Mouse (Mus musculus): Measurements from ENCODE around the gene Nrxn2. TPM values are rescaled to one million over a fixed set of nuclear protein-coding genes. Genes with fewer than 3 reads are reported as not detected.

Nrxn2 gene
- 4.1 and 5.0 TPM in 2 replicates for polyA plus RNA-seq (2014; fragmentation: Nextera tagmentation; extraction: Ambion mirVana)

DNA sequence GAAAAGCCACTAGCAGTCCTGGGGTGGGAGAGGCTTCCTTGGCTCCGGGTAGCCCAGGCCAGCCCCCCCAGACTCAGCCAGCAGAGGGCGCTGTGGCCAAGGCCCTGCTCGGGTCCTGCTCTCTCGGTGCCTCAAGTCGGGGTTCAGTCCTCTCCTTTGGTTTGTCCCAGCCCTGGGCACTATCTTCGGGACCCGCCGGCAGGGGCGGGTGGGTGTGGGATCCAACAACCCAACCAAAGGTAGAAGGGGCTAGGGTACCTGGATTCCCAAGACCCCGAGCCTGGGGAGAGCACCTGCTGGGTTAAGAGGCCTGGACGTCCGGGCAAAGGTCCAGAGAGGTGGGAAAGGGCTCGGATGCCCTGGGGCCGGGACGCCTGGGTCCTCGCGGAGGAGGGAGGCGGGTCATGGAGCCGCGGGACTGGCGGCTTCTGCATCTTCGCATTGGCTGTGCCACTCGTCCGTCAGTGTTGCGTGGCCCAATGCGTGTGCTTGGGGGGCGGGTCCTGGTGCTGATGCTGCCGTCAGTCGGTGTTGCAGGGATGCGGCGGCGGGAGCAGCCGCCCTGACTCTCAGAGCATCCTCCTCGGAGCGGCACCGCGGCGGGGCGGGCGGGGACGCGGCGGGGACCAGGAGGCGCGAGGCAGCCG is at the start of gene Nrxn2:
TSS of gene Nrxn2 (plus strand) at position 499 of the 647 bp plus-strand sequence.
- peaks cover 28% of the 10 kb centered on the region for H3K27me3 ChIP-seq (ENCODE audit: control insufficient read depth, insufficient read depth, low read length)

DNA sequence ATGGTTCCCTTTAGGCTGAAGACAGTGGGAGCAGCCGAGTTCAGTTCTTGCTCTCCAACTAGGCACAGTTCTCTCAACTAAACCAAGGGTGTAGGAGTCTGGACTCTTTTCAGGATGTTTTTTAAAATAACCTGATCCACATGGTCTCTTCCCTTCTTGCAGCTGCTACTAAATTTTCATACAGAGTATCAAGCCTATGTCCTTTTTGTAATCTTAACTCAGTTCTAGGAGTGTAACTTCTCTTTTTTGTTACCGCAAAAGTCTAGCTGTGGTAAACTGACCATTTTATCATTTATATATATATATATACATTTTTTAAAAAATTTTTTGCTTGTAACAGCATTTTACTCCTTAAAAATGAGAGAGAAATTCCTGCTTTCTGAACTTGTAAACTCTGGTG is 48.4 kb upstream of the Nrxn2 start:
- Histone ChIP-seq H3K9ac (replicated peaks; ENCODE audit: low read length) (no peak overlapping the region), H3K4me3 (ENCODE audit: low read depth, low read length) (no peak overlapping the region), H3K4me2 (ENCODE audit: low read depth, low read length) (no peak overlapping the region), H3K4me1 (ENCODE audit: control insufficient read depth, insufficient read depth, low read length) (no peaks in the 10 kb centered on the region), H3K27ac (replicated peaks; ENCODE audit: low read depth, low read length) (no peak overlapping the region), H3K9me3 (replicated peaks; ENCODE audit: control insufficient read depth, low read length) (no peaks in the 10 kb centered on the region), H3K36me3 (replicated peaks; ENCODE audit: control insufficient read depth, insufficient read depth, low read depth, low read length) (peaks cover 47% of the 10 kb centered on the region), H3K27me3 (ENCODE audit: control insufficient read depth, insufficient read depth, low read length) (no peaks in the 10 kb centered on the region)
- no peak for DNase-seq (ENCODE audit: low spot score)
- WGBS: 85% methylated on average over 2 of the region's 2 CpGs
- ATAC-seq (replicated peaks; ENCODE audit: insufficient number of reproducible peaks, low FRiP score, low TSS enrichment, low read depth): no peak

More for the DNA sequence above, at the start of gene Nrxn2:
- Histone ChIP-seq H3K36me3 (replicated peaks; ENCODE audit: control insufficient read depth, insufficient read depth, low read depth, low read length) (no peaks in the 10 kb centered on the region), H3K9ac (replicated peaks; ENCODE audit: low read length) (peak within 1 kb of the TSS; percentile 48), H3K4me3 (ENCODE audit: low read depth, low read length) (peak within 1 kb of the TSS; percentile 41), H3K4me1 (ENCODE audit: control insufficient read depth, insufficient read depth, low read length) (peaks cover 10% of the 10 kb centered on the region; the same call in 1 of the 2 replicates), H3K27ac (replicated peaks; ENCODE audit: low read depth, low read length) (no peak within 1 kb of the TSS), H3K4me2 (ENCODE audit: low read depth, low read length) (peak within 1 kb of the TSS; percentile 83), H3K9me3 (replicated peaks; ENCODE audit: control insufficient read depth, low read length) (no peaks in the 10 kb centered on the region)
- DNase-seq (ENCODE audit: low spot score): peak; percentile 93
- ATAC-seq (replicated peaks; ENCODE audit: insufficient number of reproducible peaks, low FRiP score, low TSS enrichment, low read depth): peak; percentile 85
- WGBS: under 1% methylated on average over 42 of the region's 46 CpGs

DNA sequence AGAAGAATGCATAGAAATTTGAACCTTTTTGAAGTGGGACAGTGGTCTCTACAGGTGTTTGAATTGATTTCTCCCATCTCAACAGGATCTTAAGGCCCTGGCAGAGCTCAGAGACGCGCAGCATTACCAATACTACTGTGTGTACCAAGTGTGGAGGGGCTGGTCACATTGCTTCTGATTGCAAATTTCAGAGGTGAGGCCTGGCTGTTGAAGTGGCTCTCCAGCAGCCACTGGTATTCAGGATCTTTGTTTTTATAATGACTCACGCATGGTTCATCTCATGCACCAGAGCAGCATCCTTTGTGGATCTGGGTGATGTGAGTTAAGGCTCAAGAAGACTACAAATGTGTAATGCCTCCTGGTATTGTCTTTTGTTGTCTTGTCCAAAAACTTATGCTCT is 46.1 kb upstream of the Nrxn2 start:
- no peak for ATAC-seq (replicated peaks; ENCODE audit: insufficient number of reproducible peaks, low FRiP score, low TSS enrichment, low read depth)
- H3K27ac ChIP-seq (replicated peaks; ENCODE audit: low read depth, low read length): no peak overlapping the region
- H3K4me2 ChIP-seq (ENCODE audit: low read depth, low read length): no peak overlapping the region
- no peak overlapping the region for H3K4me3 ChIP-seq (ENCODE audit: low read depth, low read length)
- 87% methylated on average over 3 of the region's 3 CpGs for WGBS
- H3K9me3 ChIP-seq (replicated peaks; ENCODE audit: control insufficient read depth, low read length): no peaks in the 10 kb centered on the region
- DNase-seq (ENCODE audit: low spot score): no peak
- H3K9ac ChIP-seq (replicated peaks; ENCODE audit: low read length): no peak overlapping the region
- peaks cover 53% of the 10 kb centered on the region for H3K36me3 ChIP-seq (replicated peaks; ENCODE audit: control insufficient read depth, insufficient read depth, low read depth, low read length)
- no peaks in the 10 kb centered on the region for H3K4me1 ChIP-seq (ENCODE audit: control insufficient read depth, insufficient read depth, low read length)
- H3K27me3 ChIP-seq (ENCODE audit: control insufficient read depth, insufficient read depth, low read length): no peaks in the 10 kb centered on the region

DNA sequence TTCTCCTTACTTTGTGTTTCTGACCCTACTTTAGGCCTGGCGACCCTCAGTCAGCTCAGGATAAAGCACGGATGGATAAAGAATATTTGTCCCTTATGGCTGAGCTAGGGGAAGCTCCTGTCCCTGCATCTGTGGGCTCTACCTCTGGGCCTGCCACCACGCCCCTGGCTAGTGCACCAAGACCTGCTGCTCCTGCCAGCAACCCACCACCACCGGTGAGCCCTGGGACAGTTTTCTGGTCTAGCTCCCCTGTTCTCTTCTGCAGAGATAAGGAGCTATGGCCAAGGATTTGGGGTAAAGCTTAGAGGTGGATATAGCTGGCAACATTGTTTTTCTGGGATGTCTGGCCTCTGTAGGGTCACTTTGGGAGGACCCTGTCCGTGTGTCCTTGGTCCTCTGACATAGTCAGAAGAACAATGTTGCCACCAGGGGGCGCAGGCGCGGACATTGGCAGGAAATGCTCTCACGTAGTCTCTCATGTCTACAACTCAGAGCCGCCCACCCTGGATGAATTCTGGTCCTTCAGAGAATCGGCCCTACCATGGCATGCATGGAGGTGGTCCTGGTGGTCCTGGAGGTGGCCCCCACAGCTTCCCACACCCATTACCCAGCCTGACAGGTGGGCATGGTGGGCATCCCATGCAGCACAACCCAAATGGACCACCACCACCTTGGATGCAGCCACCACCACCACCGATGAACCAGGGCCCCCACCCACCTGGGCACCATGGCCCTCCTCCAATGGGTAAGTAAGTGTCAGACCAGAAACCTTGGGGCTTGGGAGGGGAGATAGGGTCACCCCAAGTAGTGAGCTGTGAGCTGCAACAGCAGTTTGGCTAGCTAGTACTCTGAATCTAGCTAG is 44.8 kb upstream of the Nrxn2 start:
- H3K4me3 ChIP-seq (ENCODE audit: low read depth, low read length): no peak overlapping the region

DNA sequence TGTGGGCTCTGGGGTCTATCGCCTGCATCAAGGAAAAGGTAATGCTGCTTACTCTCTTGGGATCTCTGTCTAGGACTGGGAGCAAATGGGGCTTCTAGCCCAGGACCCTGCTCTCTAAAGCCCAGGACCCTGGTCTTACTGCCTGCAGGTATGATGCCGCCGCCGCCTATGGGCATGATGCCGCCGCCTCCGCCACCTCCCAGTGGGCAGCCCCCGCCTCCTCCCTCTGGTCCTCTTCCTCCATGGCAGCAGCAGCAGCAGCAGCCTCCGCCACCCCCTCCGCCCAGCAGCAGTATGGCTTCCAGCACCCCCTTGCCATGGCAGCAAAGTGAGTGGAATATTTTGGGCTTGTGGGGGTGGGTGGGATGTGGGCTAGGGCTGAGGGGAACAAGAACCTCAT is 44.0 kb upstream of the Nrxn2 start:
- H3K27me3 ChIP-seq (ENCODE audit: control insufficient read depth, insufficient read depth, low read length): no peaks in the 10 kb centered on the region
- no peaks in the 10 kb centered on the region for H3K4me1 ChIP-seq (ENCODE audit: control insufficient read depth, insufficient read depth, low read length)
- no peaks in the 10 kb centered on the region for H3K9me3 ChIP-seq (replicated peaks; ENCODE audit: control insufficient read depth, low read length)
- ATAC-seq (replicated peaks; ENCODE audit: insufficient number of reproducible peaks, low FRiP score, low TSS enrichment, low read depth) (no peak), DNase-seq (ENCODE audit: low spot score) (no peak)
- H3K4me3 ChIP-seq (ENCODE audit: low read depth, low read length): no peak overlapping the region
- H3K27ac ChIP-seq (replicated peaks; ENCODE audit: low read depth, low read length): no peak overlapping the region
- H3K36me3 ChIP-seq (replicated peaks; ENCODE audit: control insufficient read depth, insufficient read depth, low read depth, low read length): peaks cover 55% of the 10 kb centered on the region
- no peak overlapping the region for H3K9ac ChIP-seq (replicated peaks; ENCODE audit: low read length)
- H3K4me2 ChIP-seq (ENCODE audit: low read depth, low read length): no peak overlapping the region
- WGBS: 99% methylated on average over 10 of the region's 10 CpGs

More for the DNA sequence above, 44.8 kb upstream of the Nrxn2 start:
- Histone ChIP-seq H3K9me3 (replicated peaks; ENCODE audit: control insufficient read depth, low read length) (no peaks in the 10 kb centered on the region), H3K9ac (replicated peaks; ENCODE audit: low read length) (no peak overlapping the region), H3K4me1 (ENCODE audit: control insufficient read depth, insufficient read depth, low read length) (no peaks in the 10 kb centered on the region), H3K36me3 (replicated peaks; ENCODE audit: control insufficient read depth, insufficient read depth, low read depth, low read length) (peaks cover 58% of the 10 kb centered on the region), H3K4me2 (ENCODE audit: low read depth, low read length) (no peak overlapping the region), H3K27me3 (ENCODE audit: control insufficient read depth, insufficient read depth, low read length) (no peaks in the 10 kb centered on the region), H3K27ac (replicated peaks; ENCODE audit: low read depth, low read length) (no peak overlapping the region)
- DNase-seq (ENCODE audit: low spot score): peak; percentile 80
- WGBS: 75% methylated on average over 12 of the region's 12 CpGs
- ATAC-seq (replicated peaks; ENCODE audit: insufficient number of reproducible peaks, low FRiP score, low TSS enrichment, low read depth): no peak

DNA sequence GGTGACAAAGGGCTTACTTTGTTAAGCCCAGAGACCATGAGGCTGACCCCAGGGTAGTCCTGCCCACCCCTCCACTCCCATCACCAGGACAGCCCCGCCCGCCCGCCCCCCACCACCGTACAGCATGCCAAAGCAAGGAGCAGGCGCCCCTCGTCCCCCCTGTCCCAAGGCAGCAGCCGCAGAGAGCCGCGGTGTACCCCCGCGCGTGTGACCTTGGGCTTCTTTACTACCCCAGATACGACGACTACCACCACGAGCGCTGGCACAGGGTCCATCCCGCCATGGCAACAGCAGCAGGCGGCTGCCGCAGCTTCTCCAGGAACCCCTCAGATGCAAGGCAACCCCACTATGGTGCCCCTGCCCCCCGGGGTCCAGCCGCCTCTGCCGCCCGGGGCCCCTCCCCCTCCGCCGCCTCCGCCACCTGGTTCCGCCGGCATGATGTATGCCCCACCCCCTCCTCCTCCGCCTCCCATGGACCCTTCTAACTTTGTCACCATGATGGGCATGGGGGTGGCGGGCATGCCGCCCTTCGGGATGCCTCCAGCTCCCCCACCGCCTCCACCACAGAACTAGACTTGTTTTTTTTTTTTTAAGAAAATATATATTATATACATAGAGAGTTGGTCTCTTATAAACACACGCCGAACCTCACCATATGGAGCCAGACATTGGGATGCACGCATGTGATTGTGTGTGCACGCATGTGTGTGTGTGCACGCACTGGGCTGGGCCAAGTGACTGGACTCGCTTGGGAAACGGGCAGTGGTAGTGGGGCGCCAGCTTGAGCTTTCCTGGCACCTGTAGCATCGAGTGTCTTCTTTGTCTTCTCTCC is 42.9 kb upstream of the Nrxn2 start:
- H3K4me3 ChIP-seq (ENCODE audit: low read depth, low read length): no peak overlapping the region
- peaks cover 52% of the 10 kb centered on the region for H3K36me3 ChIP-seq (replicated peaks; ENCODE audit: control insufficient read depth, insufficient read depth, low read depth, low read length)
- H3K9me3 ChIP-seq (replicated peaks; ENCODE audit: control insufficient read depth, low read length): no peaks in the 10 kb centered on the region
- H3K27me3 ChIP-seq (ENCODE audit: control insufficient read depth, insufficient read depth, low read length): no peaks in the 10 kb centered on the region
- H3K4me1 ChIP-seq (ENCODE audit: control insufficient read depth, insufficient read depth, low read length): no peaks in the 10 kb centered on the region
- ATAC-seq (replicated peaks; ENCODE audit: insufficient number of reproducible peaks, low FRiP score, low TSS enrichment, low read depth) (no peak; the same call in 1 of the 2 replicates), DNase-seq (ENCODE audit: low spot score) (no peak)
- no peak overlapping the region for H3K4me2 ChIP-seq (ENCODE audit: low read depth, low read length)
- WGBS: 89% methylated on average over 41 of the region's 42 CpGs
- no peak overlapping the region for H3K27ac ChIP-seq (replicated peaks; ENCODE audit: low read depth, low read length)
- no peak overlapping the region for H3K9ac ChIP-seq (replicated peaks; ENCODE audit: low read length)

DNA sequence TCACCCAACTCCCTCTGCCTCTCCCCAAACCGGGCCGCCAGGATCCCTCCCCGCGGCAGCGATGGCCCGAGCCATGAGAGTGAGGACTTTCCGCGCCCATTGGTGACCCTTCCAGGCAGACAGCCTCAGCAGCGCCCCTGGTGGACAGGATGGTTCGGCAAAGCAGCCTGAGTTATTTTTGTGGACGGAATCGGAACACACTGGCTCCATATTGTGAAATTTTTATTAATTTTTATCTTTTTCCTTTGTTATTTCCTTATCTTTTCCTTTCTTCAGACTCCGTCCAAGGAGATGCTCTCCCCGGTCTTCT is 42.3 kb upstream of the Nrxn2 start:
- no peak overlapping the region for H3K4me3 ChIP-seq (ENCODE audit: low read depth, low read length)

More for the DNA sequence above, 42.3 kb upstream of the Nrxn2 start:
- no peak for ATAC-seq (replicated peaks; ENCODE audit: insufficient number of reproducible peaks, low FRiP score, low TSS enrichment, low read depth)
- DNase-seq (ENCODE audit: low spot score): peak; percentile 51
- H3K27me3 ChIP-seq (ENCODE audit: control insufficient read depth, insufficient read depth, low read length): no peaks in the 10 kb centered on the region
- H3K9ac ChIP-seq (replicated peaks; ENCODE audit: low read length): no peak overlapping the region
- no peaks in the 10 kb centered on the region for H3K4me1 ChIP-seq (ENCODE audit: control insufficient read depth, insufficient read depth, low read length)
- H3K27ac ChIP-seq (replicated peaks; ENCODE audit: low read depth, low read length): no peak overlapping the region
- peaks cover 47% of the 10 kb centered on the region for H3K36me3 ChIP-seq (replicated peaks; ENCODE audit: control insufficient read depth, insufficient read depth, low read depth, low read length)
- H3K4me2 ChIP-seq (ENCODE audit: low read depth, low read length): no peak overlapping the region
- 84% methylated on average over 14 of the region's 14 CpGs for WGBS
- H3K9me3 ChIP-seq (replicated peaks; ENCODE audit: control insufficient read depth, low read length): no peaks in the 10 kb centered on the region

Measured in embryonic facial prominence, embryonic 11.5 days (tissue).